Mouse (Mus musculus) embryonic fibroblast, embryonic 13.5 days (primary cell): ENCODE measurements around the gene Tmem26.

ENCODE experiments used
- CTCF ChIP-seq: IDR thresholded peaks from 2 replicates; pipeline ENCODE4 v1.5.1; 2011; ENCODE audit warnings: mild to moderate bottlenecking, control low read depth, low read length, moderate library complexity, borderline replicate concordance; ENCODE audit not compliant: insufficient read depth
- POLR2A ChIP-seq: IDR thresholded peaks from 2 replicates; pipeline ENCODE4 v1.6.1; 2011; ENCODE audit warnings: low read depth, mild to moderate bottlenecking, control low read depth, low read length, moderate library complexity

DNA sequence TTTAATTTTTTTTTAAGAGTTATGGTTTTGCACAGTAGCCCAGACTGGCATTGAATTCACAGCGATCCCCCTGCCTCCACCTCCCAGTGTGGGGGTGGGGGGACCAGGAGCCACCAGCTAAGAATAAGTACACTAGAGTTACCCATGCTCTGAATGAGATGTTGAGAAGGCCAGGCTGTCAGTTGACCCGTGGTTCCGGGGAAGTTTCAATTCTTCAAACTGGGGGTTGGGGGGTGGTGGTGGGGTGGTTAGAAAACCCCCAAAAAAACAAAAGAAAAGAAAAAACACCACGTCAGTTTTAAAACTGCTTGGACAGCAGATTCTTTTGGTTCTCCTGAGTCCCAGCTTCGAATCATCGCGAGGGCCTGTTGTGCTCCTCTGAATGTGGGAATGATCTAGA lies 431 bp upstream of the Tmem26 start:
- no peak for TF ChIP-seq CTCF
- no peak for TF ChIP-seq POLR2A
